Mouse (Mus musculus): ENCODE results near the gene Arvcf. TPM values are rescaled to one million over a fixed set of nuclear protein-coding genes. Genes with fewer than 3 reads are reported as not detected.

The Arvcf gene
- polyA plus RNA-seq, 1 experiment from 2014 or later: 30.8 TPM

GRCm38 (mm10) chr16:18327936-18328335, 20.0 kb upstream of the Arvcf start:
- Histone ChIP-seq H3K4me3 (ENCODE audit: low read depth, low read length) (no peak overlapping the region), H3K4me2 (no peak overlapping the region), H3K4me1 (ENCODE audit: insufficient read depth) (no peaks in the 10 kb centered on the region), H3K9ac (no peak overlapping the region), H3K27ac (ENCODE audit: low read depth) (no peak overlapping the region), H3K36me3 (ENCODE audit: insufficient read depth) (no peaks in the 10 kb centered on the region), H3K27me3 (ENCODE audit: insufficient read depth, low read length) (no peaks in the 10 kb centered on the region), H3K9me3 (ENCODE audit: low read depth, low read length) (no peaks in the 10 kb centered on the region)
- ATAC-seq (ENCODE audit: insufficient read depth) (no peak), DNase-seq (no peak)
- 93% methylated on average over 9 of the region's 9 CpGs for WGBS
- no peak for TF ChIP-seq CTCF (IDR thresholded peaks at IDR 0.05; ENCODE audit: low read depth)

- no peak for ATAC-seq (ENCODE audit: insufficient read depth)
- DNase-seq: no peak
- no peak for TF ChIP-seq CTCF (IDR thresholded peaks at IDR 0.05; ENCODE audit: low read depth)
- 77% methylated on average over 1 of the region's 1 CpGs for WGBS
- no peak overlapping the region for H3K27ac ChIP-seq (ENCODE audit: low read depth)
- H3K27me3 ChIP-seq (ENCODE audit: insufficient read depth, low read length): no peaks in the 10 kb centered on the region
- H3K9ac ChIP-seq: no peak overlapping the region
- H3K9me3 ChIP-seq (ENCODE audit: low read depth, low read length): no peaks in the 10 kb centered on the region
- no peaks in the 10 kb centered on the region for H3K36me3 ChIP-seq (ENCODE audit: insufficient read depth)
- H3K4me1 ChIP-seq (ENCODE audit: insufficient read depth): no peaks in the 10 kb centered on the region
- no peak overlapping the region for H3K4me3 ChIP-seq (ENCODE audit: low read depth, low read length)
- H3K4me2 ChIP-seq: no peak overlapping the region
Measured at GRCm38 (mm10) chr16:18328524-18328923, 19.5 kb upstream of the Arvcf start.

- TF ChIP-seq CTCF (IDR thresholded peaks at IDR 0.05; ENCODE audit: low read depth): no peak
- peak; percentile 30 for DNase-seq
- H3K27ac ChIP-seq (ENCODE audit: low read depth): no peak overlapping the region
Measured at GRCm38 (mm10) chr16:18333976-18334375, 14.0 kb upstream of the Arvcf start.

GRCm38 (mm10) chr16:18335981-18336380, 12.0 kb upstream of the Arvcf start:
- no peak for TF ChIP-seq CTCF (IDR thresholded peaks at IDR 0.05; ENCODE audit: low read depth)
- H3K9ac ChIP-seq: no peak overlapping the region

More at GRCm38 (mm10) chr16:18333976-18334375, 14.0 kb upstream of the Arvcf start:
- Histone ChIP-seq H3K9ac (no peak overlapping the region), H3K4me1 (ENCODE audit: insufficient read depth) (no peaks in the 10 kb centered on the region), H3K4me3 (ENCODE audit: low read depth, low read length) (no peak overlapping the region), H3K4me2 (no peak overlapping the region), H3K9me3 (ENCODE audit: low read depth, low read length) (no peaks in the 10 kb centered on the region), H3K27me3 (ENCODE audit: insufficient read depth, low read length) (no peaks in the 10 kb centered on the region), H3K36me3 (ENCODE audit: insufficient read depth) (no peaks in the 10 kb centered on the region)
- WGBS: 75% methylated on average over 3 of the region's 3 CpGs
- ATAC-seq (ENCODE audit: insufficient read depth): no peak

GRCm38 (mm10) chr16:18337261-18337660, 10.7 kb upstream of the Arvcf start:
- Histone ChIP-seq H3K4me1 (ENCODE audit: insufficient read depth) (peaks cover 2% of the 10 kb centered on the region; the same call in 1 of the 2 replicates), H3K4me3 (ENCODE audit: low read depth, low read length) (no peak overlapping the region), H3K27ac (ENCODE audit: low read depth) (no peak overlapping the region), H3K27me3 (ENCODE audit: insufficient read depth, low read length) (no peaks in the 10 kb centered on the region), H3K9ac (no peak overlapping the region), H3K9me3 (ENCODE audit: low read depth, low read length) (no peaks in the 10 kb centered on the region), H3K36me3 (ENCODE audit: insufficient read depth) (no peaks in the 10 kb centered on the region), H3K4me2 (no peak overlapping the region)
- no peak for DNase-seq
- ATAC-seq (ENCODE audit: insufficient read depth): no peak
- 85% methylated on average over 4 of the region's 4 CpGs for WGBS
- TF ChIP-seq CTCF (IDR thresholded peaks at IDR 0.05; ENCODE audit: low read depth): no peak

More at GRCm38 (mm10) chr16:18335981-18336380, 12.0 kb upstream of the Arvcf start:
- WGBS: 90% methylated on average over 3 of the region's 3 CpGs
- H3K27ac ChIP-seq (ENCODE audit: low read depth): no peak overlapping the region
- no peak for ATAC-seq (ENCODE audit: insufficient read depth)
- DNase-seq: no peak
- no peaks in the 10 kb centered on the region for H3K36me3 ChIP-seq (ENCODE audit: insufficient read depth)
- H3K4me3 ChIP-seq (ENCODE audit: low read depth, low read length): no peak overlapping the region
- peaks cover 2% of the 10 kb centered on the region; the same call in 1 of the 2 replicates for H3K4me1 ChIP-seq (ENCODE audit: insufficient read depth)
- no peaks in the 10 kb centered on the region for H3K27me3 ChIP-seq (ENCODE audit: insufficient read depth, low read length)
- H3K9me3 ChIP-seq (ENCODE audit: low read depth, low read length): no peaks in the 10 kb centered on the region
- H3K4me2 ChIP-seq: no peak overlapping the region

GRCm38 (mm10) chr16:18339866-18340265, 8.1 kb upstream of the Arvcf start:
- Histone ChIP-seq H3K9ac (no peak overlapping the region), H3K9me3 (ENCODE audit: low read depth, low read length) (no peaks in the 10 kb centered on the region), H3K4me2 (no peak overlapping the region), H3K27ac (ENCODE audit: low read depth) (no peak overlapping the region), H3K4me3 (ENCODE audit: low read depth, low read length) (no peak overlapping the region), H3K36me3 (ENCODE audit: insufficient read depth) (no peaks in the 10 kb centered on the region), H3K4me1 (ENCODE audit: insufficient read depth) (peaks cover 7% of the 10 kb centered on the region; the same call in 1 of the 2 replicates), H3K27me3 (ENCODE audit: insufficient read depth, low read length) (no peaks in the 10 kb centered on the region)
- DNase-seq (peak; percentile 37), ATAC-seq (ENCODE audit: insufficient read depth) (no peak)
- 25% methylated on average over 1 of the region's 1 CpGs for WGBS
- no peak for TF ChIP-seq CTCF (IDR thresholded peaks at IDR 0.05; ENCODE audit: low read depth)

GRCm38 (mm10) chr16:18341605-18342004, 6.4 kb upstream of the Arvcf start:
- Histone ChIP-seq H3K27ac (ENCODE audit: low read depth) (no peak overlapping the region), H3K4me3 (ENCODE audit: low read depth, low read length) (no peak overlapping the region), H3K4me1 (ENCODE audit: insufficient read depth) (peaks cover 7% of the 10 kb centered on the region; the same call in 1 of the 2 replicates), H3K4me2 (no peak overlapping the region; the same call in 1 of the 2 replicates), H3K9me3 (ENCODE audit: low read depth, low read length) (no peaks in the 10 kb centered on the region), H3K36me3 (ENCODE audit: insufficient read depth) (no peaks in the 10 kb centered on the region), H3K27me3 (ENCODE audit: insufficient read depth, low read length) (no peaks in the 10 kb centered on the region), H3K9ac (no peak overlapping the region)
- TF ChIP-seq CTCF (IDR thresholded peaks at IDR 0.05; ENCODE audit: low read depth): no peak
- 74% methylated on average over 8 of the region's 8 CpGs for WGBS
- DNase-seq (no peak), ATAC-seq (ENCODE audit: insufficient read depth) (no peak)

Measured in lung, embryonic 14.5 days (tissue).